Mouse (Mus musculus): ENCODE data around the gene Mau2.
A peak's percentile ranks its signal among the peaks of the same experiment; 100 is the strongest.
"Not testable (repeated sequence)": the region's sequence is repeated elsewhere in the genome, so short reads cannot be mapped to it uniquely, and the experiment has no call there.

The Mau2 gene

GRCm38 (mm10) chr8:70042583-70043455 is at the start of gene Mau2, which contains the start of gene Sugp1:
Gene Mau2, minus strand, starts transcription at chr8:70042734.
Gene Sugp1, plus strand, starts transcription at chr8:70042813.
- peak; percentile 98 for DNase-seq (ENCODE audit: low spot score)

DNA sequence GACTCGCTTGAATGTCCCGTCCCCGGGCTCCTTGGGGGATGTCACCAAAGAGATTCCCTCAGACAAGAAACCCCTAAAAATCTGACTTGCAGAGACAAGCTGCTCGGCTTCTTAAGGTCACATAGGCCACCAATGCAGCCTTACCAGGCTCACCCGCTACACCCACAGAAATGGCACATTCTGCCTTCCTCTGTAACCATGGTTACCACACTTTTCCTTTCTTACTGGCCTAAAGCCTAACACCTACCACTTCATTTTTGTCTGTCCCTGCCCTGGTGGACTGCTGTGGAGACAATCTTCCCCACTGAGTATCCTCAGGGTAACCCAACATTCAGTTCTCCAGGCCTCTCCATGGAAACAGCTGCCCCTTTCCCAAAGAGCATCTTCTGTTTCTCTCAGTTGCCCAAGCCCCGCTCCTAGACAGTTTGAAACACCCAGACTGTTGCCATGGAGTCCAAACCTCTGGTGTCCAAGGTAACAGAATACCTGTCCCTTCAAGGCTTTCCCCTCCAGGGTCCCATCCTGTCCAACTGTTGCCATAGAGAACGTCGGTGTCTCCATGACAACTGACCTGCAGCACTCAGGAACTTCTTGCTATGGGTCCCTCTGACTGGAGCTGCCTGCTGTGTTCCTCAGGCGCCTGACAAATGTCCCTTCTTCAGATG is 46.9 kb upstream of the Mau2 start:
- no peak for DNase-seq (ENCODE audit: low spot score)

- DNase-seq (ENCODE audit: low spot score): peak; percentile 29
Measured at GRCm38 (mm10) chr8:70087836-70088650, 45.5 kb upstream of the Mau2 start.

- no peak for DNase-seq (ENCODE audit: low spot score)
Measured at GRCm38 (mm10) chr8:70087237-70087636, 44.7 kb upstream of the Mau2 start.

- DNase-seq (ENCODE audit: low spot score): no peak
Measured at GRCm38 (mm10) chr8:70086151-70086550, 43.6 kb upstream of the Mau2 start.

DNA sequence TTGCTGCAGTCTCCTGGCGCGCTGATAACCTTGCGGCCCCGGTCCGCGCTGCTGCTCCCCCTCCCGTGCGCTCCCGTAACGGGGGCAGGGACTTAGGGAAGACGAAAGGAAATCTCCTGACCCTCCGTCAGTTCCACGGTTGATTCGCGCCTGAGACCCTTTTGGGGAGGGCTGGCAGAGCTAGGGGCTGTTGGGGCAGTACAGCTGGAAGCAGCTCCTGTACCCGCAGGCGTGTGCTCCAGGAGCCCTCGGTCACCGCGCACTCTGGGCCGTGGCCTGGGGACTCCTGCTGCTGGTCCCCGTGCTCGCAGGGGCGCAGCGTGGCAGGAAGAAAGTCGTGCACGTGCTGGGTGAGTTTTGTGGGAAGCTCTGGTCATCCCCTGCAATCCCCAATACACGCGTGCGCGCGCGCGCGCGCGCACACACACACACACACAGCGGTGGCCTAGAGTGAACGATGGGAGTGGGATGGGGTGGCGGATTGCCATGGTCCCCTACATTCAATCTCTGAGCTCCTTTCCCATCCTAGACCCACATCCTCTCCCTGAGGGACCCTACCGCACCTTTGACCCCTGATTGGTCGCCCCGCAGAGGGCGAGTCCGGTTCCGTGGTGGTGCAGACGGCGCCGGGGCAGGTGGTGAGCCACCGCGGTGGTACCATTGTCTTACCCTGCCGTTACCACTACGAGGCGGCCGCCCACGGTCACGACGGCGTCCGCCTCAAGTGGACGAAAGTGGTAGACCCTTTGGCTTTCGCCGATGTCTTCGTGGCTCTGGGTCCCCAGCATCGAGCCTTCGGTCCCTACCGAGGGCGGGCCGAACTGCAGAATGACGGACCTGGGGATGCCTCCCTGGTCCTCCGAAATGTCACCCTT is 41.9 kb upstream of the Mau2 start:
- DNase-seq (ENCODE audit: low spot score): no peak

DNA sequence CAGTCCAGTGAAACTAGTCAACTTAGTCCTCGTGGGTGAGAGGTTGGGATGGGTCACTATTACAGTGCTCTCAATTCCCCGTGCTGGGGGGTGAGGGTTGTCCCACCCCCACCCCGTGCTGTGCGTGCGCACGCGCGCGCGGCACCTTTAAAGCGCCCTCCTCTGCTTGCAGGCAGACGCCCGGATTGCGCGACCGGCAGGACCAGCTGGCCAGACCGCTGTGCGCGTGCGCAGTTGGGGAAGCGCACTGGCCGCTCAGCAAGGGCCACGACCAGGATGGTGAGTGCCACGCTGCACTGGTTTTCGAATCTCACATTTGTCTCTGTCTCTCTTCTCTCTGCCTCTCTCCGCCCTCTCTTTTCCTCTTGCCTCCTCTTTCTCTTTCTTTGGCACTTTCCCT is 40.8 kb upstream of the Mau2 start, which contains the start of gene Hapln4:
Hapln4 (plus strand) TSS at position 173 of the 400 bp plus-strand sequence.
- DNase-seq (ENCODE audit: low spot score): peak; percentile 39

- DNase-seq (ENCODE audit: low spot score): no peak
Measured at GRCm38 (mm10) chr8:70081976-70082375, 39.4 kb upstream of the Mau2 start.

- no peak for DNase-seq (ENCODE audit: low spot score)
Measured at GRCm38 (mm10) chr8:70073682-70074081, 31.1 kb upstream of the Mau2 start.

DNA sequence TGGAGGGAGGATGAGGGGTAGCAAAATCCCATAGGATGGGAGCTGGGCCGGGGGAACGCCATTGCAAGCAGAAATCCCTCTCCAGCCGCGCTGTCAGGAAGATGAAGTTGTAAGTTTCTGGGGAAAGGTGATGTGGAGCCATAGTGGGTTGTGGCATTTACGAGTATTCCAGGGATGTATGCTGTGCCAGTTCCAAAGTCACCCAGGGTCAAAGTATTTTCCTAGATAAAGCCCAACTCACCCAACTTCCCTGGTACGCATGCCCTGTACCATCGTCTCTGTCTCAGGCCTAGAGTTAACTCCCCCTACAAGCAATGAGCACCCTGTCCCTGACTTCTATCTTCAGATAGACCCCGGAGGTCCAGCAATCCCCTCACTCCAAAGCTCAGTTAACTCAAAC is 30.6 kb upstream of the Mau2 start:
- DNase-seq (ENCODE audit: low spot score): no peak

DNA sequence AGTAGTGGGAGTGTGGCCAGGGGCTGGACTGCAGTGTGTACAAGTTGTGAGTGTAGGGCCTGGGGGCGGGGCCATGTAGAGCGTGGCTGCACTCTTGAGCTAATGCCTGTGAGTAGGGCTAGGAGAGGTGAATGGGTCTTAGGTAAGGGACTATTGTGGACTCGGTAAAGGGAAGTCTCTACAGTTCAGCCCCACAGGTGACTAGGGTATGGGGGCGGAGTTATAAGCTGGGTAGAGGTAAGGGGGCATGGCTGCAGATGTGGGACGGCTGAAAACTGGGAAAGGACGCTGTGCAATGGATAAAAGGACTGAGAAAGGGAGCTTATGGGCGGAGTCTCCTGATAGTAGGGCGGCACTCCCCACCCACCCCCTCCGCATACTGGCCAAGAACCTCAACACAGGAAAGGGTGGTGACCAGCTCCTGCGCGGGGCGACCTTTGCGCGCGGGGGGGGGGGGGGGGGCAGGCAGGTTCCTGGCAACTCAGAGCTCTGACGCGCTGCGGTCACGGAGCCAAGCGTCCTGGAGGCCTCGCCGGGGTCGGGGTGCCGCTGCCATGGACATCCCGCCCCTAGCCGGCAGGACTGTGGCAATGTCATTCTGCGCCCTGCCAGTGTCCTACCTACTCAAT is 30.0 kb upstream of the Mau2 start, which contains the start of gene Tm6sf2:
Tm6sf2 (plus strand) TSS at position 484 of the 629 bp plus-strand sequence.
- DNase-seq (ENCODE audit: low spot score): peak; percentile 30

DNA sequence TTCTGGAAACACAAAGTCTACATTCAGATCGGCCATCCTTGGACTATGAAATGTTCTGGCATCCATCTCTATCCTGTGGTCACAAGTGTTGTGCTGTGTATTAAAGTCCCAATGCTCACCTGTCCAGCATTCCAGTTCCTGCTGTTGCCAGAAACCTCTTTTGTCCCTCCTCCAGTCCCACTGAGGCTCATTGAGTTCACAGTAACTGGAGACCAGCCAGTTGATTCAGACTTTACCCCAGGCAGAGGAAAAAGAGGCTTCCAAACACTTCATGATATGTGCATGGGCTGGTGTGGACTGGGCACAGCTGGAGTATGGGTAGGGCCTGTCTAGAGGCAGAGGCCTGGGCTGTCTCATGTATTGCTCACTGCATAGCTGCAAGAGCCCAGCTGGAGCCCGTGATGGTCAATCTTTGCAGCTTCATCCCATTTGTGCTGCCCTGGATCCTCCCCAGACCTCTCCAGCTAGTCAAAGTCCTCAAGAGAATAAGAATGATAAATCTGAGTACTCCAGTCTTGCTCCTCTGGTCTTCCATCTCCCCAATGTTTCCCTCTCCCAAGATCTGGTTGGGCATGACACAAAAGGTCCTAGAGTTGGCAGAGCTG is 29.4 kb upstream of the Mau2 start:
- no peak for DNase-seq (ENCODE audit: low spot score)

- DNase-seq (ENCODE audit: low spot score): no peak
Measured at GRCm38 (mm10) chr8:70057721-70058120, 15.2 kb upstream of the Mau2 start.

DNA sequence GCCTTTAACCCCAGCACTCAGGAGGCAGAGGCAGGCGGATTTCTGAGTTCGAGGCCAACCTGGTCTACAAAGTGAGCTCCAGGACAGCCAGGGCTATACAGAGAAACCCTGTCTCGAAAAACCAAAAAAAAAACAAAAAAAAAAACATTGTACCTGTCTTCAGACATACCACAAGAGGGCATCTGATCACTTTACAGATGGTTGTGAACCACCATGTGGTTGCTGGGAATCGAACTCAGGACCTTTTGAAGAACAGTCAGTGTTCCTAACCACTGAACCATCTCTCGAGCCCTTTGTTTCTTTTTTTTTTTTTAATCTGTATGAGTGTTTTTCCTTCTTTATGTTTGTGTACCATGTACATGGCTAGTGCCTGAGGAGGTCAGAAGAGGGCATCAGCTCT is 7.9 kb upstream of the Mau2 start:
- DNase-seq (ENCODE audit: low spot score): not testable (repeated sequence)

DNA sequence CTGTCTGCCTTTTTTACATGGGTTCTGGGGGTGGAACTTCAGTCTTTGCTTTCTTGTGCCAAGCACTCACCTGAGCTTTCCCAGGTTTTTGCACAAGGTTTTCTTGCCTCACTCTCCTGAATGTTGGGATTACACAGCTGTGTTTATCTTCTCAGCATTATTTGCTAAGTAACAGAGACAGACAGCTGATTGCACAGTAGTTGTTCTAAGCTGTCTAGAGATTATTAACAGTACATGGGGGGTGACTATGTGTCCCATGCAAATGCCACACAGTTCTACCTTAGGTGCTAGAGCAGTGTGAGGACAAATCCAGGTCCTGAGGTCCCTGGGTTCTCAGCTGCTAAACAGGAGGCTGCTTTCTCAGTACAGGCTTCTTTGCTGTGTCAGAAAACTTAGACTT is 7.1 kb upstream of the Mau2 start:
- DNase-seq (ENCODE audit: low spot score): no peak

DNA sequence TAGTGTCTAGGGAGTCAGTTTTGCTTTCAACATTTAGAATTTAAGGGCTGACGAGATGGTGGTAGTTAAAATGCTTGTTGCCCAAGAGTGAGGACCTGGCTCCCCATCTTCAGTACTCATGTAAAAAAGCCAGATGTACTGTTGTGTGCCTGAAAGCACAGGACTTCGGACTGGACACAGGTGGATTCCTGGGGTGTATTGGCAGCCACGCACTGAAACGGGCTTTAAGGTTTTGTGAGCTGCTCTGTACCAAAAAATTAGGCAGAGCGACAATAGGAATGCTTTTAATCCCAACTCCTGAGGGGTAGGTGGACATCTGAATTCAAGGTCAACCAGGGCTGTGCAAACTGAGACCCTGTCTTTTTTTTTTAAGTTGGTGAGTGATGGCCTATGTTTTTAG is 1.5 kb upstream of the Mau2 start:
- no peak for DNase-seq (ENCODE audit: low spot score)

GRCm38 (mm10) chr8:70041885-70042546 is 518 bp downstream of the Mau2 start:
- DNase-seq (ENCODE audit: low spot score): peak; percentile 47

DNA sequence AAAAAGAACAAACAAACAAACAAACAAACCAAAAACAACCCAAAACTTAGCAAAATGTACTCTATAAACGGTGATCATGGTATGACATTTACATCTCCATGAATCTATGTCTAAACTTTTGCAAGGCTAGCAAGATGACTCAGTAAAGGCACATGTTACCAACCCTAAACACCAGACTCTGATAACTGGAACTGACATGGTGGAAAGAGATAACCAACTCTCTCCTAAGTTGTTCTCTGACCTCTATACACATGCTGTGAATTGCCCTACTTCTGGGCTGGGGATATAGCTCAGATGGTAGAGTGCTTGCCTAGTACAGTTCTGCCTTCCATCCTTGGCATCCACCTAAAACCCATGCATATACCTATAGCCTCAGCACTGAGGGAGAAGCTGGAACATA is 4.5 kb downstream of the Mau2 start:
- no peak for DNase-seq (ENCODE audit: low spot score)

- DNase-seq (ENCODE audit: low spot score): no peak
Measured at GRCm38 (mm10) chr8:70030255-70030654, 12.3 kb downstream of the Mau2 start.

GRCm38 (mm10) chr8:70026151-70026550 is 16.4 kb downstream of the Mau2 start:
- no peak for DNase-seq (ENCODE audit: low spot score)

Data from urinary bladder, postnatal 14 days (tissue).